Mouse (Mus musculus): ENCODE results near the gene Olfr147. TPM values are rescaled to one million over a fixed set of nuclear protein-coding genes. Genes with fewer than 3 reads are reported as not detected.

Olfr147 gene
- polyA plus RNA-seq, 1 experiment from 2014 or later: not detected

Other genes starting within 250 kb of the Olfr147 start
- not detected in 2 replicates for gene Olfr891, start 220.9 kb upstream of the Olfr147 start, polyA plus RNA-seq (2014; fragmentation: Nextera tagmentation; extraction: Ambion mirVana)
- gene Olfr893, start 193.3 kb upstream of the Olfr147 start, polyA plus RNA-seq (2014; fragmentation: Nextera tagmentation; extraction: Ambion mirVana): not detected in 2 replicates
- gene Olfr894, start 183.6 kb upstream of the Olfr147 start, polyA plus RNA-seq (2014; fragmentation: Nextera tagmentation; extraction: Ambion mirVana): not detected in 2 replicates
- gene Olfr143, start 148.9 kb upstream of the Olfr147 start, polyA plus RNA-seq (2014; fragmentation: Nextera tagmentation; extraction: Ambion mirVana): not detected in 2 replicates
- not detected in 2 replicates for gene Olfr895, start 133.8 kb upstream of the Olfr147 start, polyA plus RNA-seq (2014; fragmentation: Nextera tagmentation; extraction: Ambion mirVana)
- gene Olfr896-ps1, start 110.6 kb upstream of the Olfr147 start, polyA plus RNA-seq (2014; fragmentation: Nextera tagmentation; extraction: Ambion mirVana): not detected in 2 replicates
- not detected in 2 replicates for gene Olfr25, start 72.6 kb upstream of the Olfr147 start, polyA plus RNA-seq (2014; fragmentation: Nextera tagmentation; extraction: Ambion mirVana)
- not detected in 2 replicates for gene Olfr898, start 53.3 kb upstream of the Olfr147 start, polyA plus RNA-seq (2014; fragmentation: Nextera tagmentation; extraction: Ambion mirVana)
- gene Olfr250, start 34.8 kb upstream of the Olfr147 start, polyA plus RNA-seq (2014; fragmentation: Nextera tagmentation; extraction: Ambion mirVana): not detected in 2 replicates
- gene Olfr251, start 24.6 kb upstream of the Olfr147 start, polyA plus RNA-seq (2014; fragmentation: Nextera tagmentation; extraction: Ambion mirVana): not detected in 2 replicates
- gene Olfr901, start 27.8 kb downstream of the Olfr147 start, polyA plus RNA-seq (2014; fragmentation: Nextera tagmentation; extraction: Ambion mirVana): not detected in 2 replicates
- not detected in 2 replicates for gene Olfr902, start 46.0 kb downstream of the Olfr147 start, polyA plus RNA-seq (2014; fragmentation: Nextera tagmentation; extraction: Ambion mirVana)
- gene Olfr904, start 61.4 kb downstream of the Olfr147 start, polyA plus RNA-seq (2014; fragmentation: Nextera tagmentation; extraction: Ambion mirVana): not detected in 2 replicates
- not detected in 2 replicates for gene Olfr905, start 69.4 kb downstream of the Olfr147 start, polyA plus RNA-seq (2014; fragmentation: Nextera tagmentation; extraction: Ambion mirVana)
- gene Olfr906, start 85.4 kb downstream of the Olfr147 start, polyA plus RNA-seq (2014; fragmentation: Nextera tagmentation; extraction: Ambion mirVana): not detected in 2 replicates
- gene Olfr907, start 94.1 kb downstream of the Olfr147 start, polyA plus RNA-seq (2014; fragmentation: Nextera tagmentation; extraction: Ambion mirVana): not detected in 2 replicates
- not detected in 2 replicates for gene Olfr911-ps1, start 119.9 kb downstream of the Olfr147 start, polyA plus RNA-seq (2014; fragmentation: Nextera tagmentation; extraction: Ambion mirVana)
- not detected in 2 replicates for gene Olfr910, start 136.2 kb downstream of the Olfr147 start, polyA plus RNA-seq (2014; fragmentation: Nextera tagmentation; extraction: Ambion mirVana)
- not detected in 2 replicates for gene Olfr912, start 178.5 kb downstream of the Olfr147 start, polyA plus RNA-seq (2014; fragmentation: Nextera tagmentation; extraction: Ambion mirVana)
- not detected in 2 replicates for gene Olfr913, start 191.1 kb downstream of the Olfr147 start, polyA plus RNA-seq (2014; fragmentation: Nextera tagmentation; extraction: Ambion mirVana)
- gene Olfr914, start 203.4 kb downstream of the Olfr147 start, polyA plus RNA-seq (2014; fragmentation: Nextera tagmentation; extraction: Ambion mirVana): not detected in 2 replicates